Mouse (Mus musculus) brain, embryonic 14.5 days (tissue): ENCODE results near the gene Ube2cbp.

Experiments
- CTCF ChIP-seq: fragments of 200-500 bp; IDR thresholded peaks from 2 replicates; pipeline ENCODE4 v1.5.1; 2012; ENCODE audit warnings: inconsistent platforms, mild to moderate bottlenecking, moderate library complexity, borderline replicate concordance; ENCODE audit not compliant: insufficient read depth, insufficient read length; ENCODE audit errors: extremely low read depth
- POLR2A ChIP-seq: fragments of 200-500 bp; IDR thresholded peaks from 2 replicates; pipeline ENCODE4 v1.6.1; 2012; ENCODE audit warnings: mild to moderate bottlenecking, inconsistent platforms, borderline replicate concordance; ENCODE audit not compliant: poor library complexity, insufficient read depth, insufficient read length, severe bottlenecking; ENCODE audit errors: extremely low read depth

- no peak for TF ChIP-seq POLR2A
- TF ChIP-seq CTCF, result no peak
Observed at GRCm38 (mm10) chr9:86335588-86335987, 129.2 kb downstream of the Ube2cbp start.
